Mouse (Mus musculus) thymus, postnatal 36 days (tissue): ENCODE data around the gene Ankrd26.

Experiments used
- DNase-seq, 2 experiments: peaks; one replicate each; pipeline ENCODE4 v3.0.0; 2022; ENCODE audit warnings: mixed read lengths in 2 of 2

Ankrd26 gene

GRCm38 (mm10) chr6:118478957-118479708, 82.9 kb downstream of the Ankrd26 start, which contains the start of gene Zfp9:
TSS of gene Zfp9 (minus strand) at chr6:118479320.
- DNase-seq: peak; percentile 22 to 31

- DNase-seq: no peak
These were observed 83.9 kb downstream of the Ankrd26 start for GRCm38 (mm10) chr6:118477875-118478785.

GRCm38 (mm10) chr6:118462069-118462705, 99.8 kb downstream of the Ankrd26 start:
- DNase-seq: no peak

GRCm38 (mm10) chr6:118457726-118458125, 104.3 kb downstream of the Ankrd26 start:
- no peak for DNase-seq

GRCm38 (mm10) chr6:118455042-118455631, 106.9 kb downstream of the Ankrd26 start, which contains the start of gene Zfp248:
TSS of gene Zfp248 (minus strand) at chr6:118455528.
- peak; percentile 80 to 82 for DNase-seq

GRCm38 (mm10) chr6:118454452-118454851, 107.6 kb downstream of the Ankrd26 start:
- no peak for DNase-seq
